Mouse (Mus musculus): Measurements from ENCODE around the gene Tspan9.

Tspan9 gene

GRCm38 (mm10) chr6:128007982-128008562 lies 135.3 kb downstream of the Tspan9 start:
- no peak for DNase-seq

GRCm38 (mm10) chr6:128007241-128007701 lies 136.1 kb downstream of the Tspan9 start:
- no peak for DNase-seq

GRCm38 (mm10) chr6:128006156-128006555 lies 137.2 kb downstream of the Tspan9 start:
- DNase-seq: no peak

- DNase-seq: no peak
Observed at GRCm38 (mm10) chr6:128004544-128004943, 138.8 kb downstream of the Tspan9 start.

GRCm38 (mm10) chr6:128003542-128003941 lies 139.9 kb downstream of the Tspan9 start:
- no peak for DNase-seq

GRCm38 (mm10) chr6:128002667-128003066 lies 140.7 kb downstream of the Tspan9 start:
- DNase-seq: no peak

GRCm38 (mm10) chr6:128002104-128002503 lies 141.3 kb downstream of the Tspan9 start:
- no peak for DNase-seq

- DNase-seq: no peak
Observed at GRCm38 (mm10) chr6:128001587-128001986, 141.8 kb downstream of the Tspan9 start.

GRCm38 (mm10) chr6:128000777-128001176 lies 142.6 kb downstream of the Tspan9 start:
- DNase-seq: peak; percentile 63

GRCm38 (mm10) chr6:127999118-127999517 lies 144.3 kb downstream of the Tspan9 start:
- no peak for DNase-seq

GRCm38 (mm10) chr6:127996928-127997327 lies 146.5 kb downstream of the Tspan9 start:
- no peak for DNase-seq

GRCm38 (mm10) chr6:127992993-127993392 lies 150.4 kb downstream of the Tspan9 start:
- DNase-seq: no peak

GRCm38 (mm10) chr6:127991509-127992176 lies 151.8 kb downstream of the Tspan9 start:
- DNase-seq: no peak

- peak; percentile 74 for DNase-seq
Observed at GRCm38 (mm10) chr6:127989624-127990212, 153.7 kb downstream of the Tspan9 start.

- no peak for DNase-seq
Observed at GRCm38 (mm10) chr6:127988944-127989494, 154.4 kb downstream of the Tspan9 start.

GRCm38 (mm10) chr6:127987374-127987773 lies 156.0 kb downstream of the Tspan9 start:
- no peak for DNase-seq

GRCm38 (mm10) chr6:127986357-127986756 lies 157.0 kb downstream of the Tspan9 start:
- no peak for DNase-seq

GRCm38 (mm10) chr6:127981176-127981575 lies 162.2 kb downstream of the Tspan9 start:
- DNase-seq: no peak

- no peak for DNase-seq
Observed at GRCm38 (mm10) chr6:127980381-127981045, 162.9 kb downstream of the Tspan9 start.

GRCm38 (mm10) chr6:127979831-127980230 lies 163.6 kb downstream of the Tspan9 start:
- no peak for DNase-seq

GRCm38 (mm10) chr6:127978941-127979340 lies 164.5 kb downstream of the Tspan9 start:
- no peak for DNase-seq

- DNase-seq: no peak
Observed at GRCm38 (mm10) chr6:127976695-127977094, 166.7 kb downstream of the Tspan9 start.

- DNase-seq: no peak
Observed at GRCm38 (mm10) chr6:127974000-127974399, 169.4 kb downstream of the Tspan9 start.

Data from right cerebral cortex, postnatal 4 days (tissue).